Mouse (Mus musculus): ENCODE measurements around the gene Stk4.
"Not testable (repeated sequence)": the region's sequence is repeated elsewhere in the genome, so short reads cannot be mapped to it uniquely, and the experiment has no call there.

The Stk4 gene

DNA sequence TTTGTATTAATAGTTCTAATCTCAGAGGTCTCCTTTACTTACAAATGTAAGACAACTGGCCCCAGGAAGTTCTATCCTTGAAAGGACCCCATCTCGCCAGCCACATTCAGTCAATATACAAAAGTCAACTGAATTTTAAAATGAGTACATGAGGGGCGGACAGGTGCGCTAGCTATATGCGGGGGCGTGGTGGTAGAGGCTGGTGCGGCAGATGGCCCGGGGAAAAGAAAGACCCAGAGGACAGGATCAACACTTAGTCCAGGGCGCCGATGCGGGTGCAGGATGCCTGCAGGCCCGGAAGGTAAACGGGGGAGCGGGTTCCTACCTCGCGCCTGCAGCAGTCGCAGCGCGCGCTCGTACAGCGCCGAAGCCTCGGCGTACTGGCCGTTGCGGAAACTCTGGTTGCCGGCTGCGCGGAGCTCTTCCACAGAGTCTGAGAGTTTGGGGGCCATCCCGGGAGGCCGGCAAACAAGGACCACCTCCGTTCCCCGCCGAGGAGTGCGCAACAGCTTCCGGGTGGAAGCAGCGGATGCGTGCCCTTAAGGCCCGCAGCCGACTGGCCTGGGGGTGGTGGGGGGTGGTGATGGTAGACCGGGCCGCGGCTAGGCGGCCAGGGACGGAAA lies at the start of gene Stk4:
Gene Stk4 (plus strand): TSS at position 181 of the 623 bp plus-strand sequence.
- no peak for DNase-seq (ENCODE audit: low spot score)

DNA sequence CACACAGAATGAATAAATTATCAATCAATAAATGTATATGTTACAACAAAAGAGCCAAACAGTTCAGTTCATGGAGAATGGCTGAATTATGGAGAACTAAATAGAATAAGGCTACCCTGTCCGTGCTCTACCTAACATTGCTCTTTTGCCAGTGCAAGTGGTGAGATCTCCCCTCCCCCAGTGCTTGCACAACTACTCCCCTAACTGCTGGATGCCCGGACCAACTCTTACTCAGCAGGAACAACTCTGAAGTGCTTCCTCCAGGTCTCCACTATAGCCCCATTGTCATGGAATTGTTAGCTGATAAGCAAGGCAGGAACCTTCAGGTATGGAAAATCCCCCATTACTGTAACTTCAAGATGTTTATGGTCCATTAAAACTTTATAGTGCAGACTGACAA lies 48.0 kb upstream of the Stk4 start:
- no peak for DNase-seq (ENCODE audit: low spot score)

DNA sequence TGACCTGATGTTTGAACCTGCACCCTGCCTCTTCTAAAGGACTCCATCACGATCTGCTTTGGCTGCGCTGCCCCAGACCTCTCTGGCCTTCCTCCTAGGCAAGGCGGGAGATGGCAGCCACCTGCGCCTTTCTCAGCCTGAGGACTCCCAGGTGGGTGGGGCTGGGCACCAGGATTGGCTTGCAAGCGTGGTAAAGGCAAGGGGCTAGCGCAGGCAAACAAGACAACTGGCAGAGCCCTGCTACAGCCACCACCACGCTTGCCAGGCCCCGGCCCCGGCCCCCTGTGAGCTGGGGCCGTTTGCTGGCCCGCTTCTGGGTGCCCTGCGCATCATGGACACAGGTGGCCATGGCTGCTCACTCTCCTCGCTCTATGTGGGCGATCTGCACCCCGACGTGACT lies 45.0 kb upstream of the Stk4 start, which contains the start of gene Pabpc1l:
Gene Pabpc1l (plus strand): TSS at position 301 of the 400 bp plus-strand sequence.
- DNase-seq (ENCODE audit: low spot score), result no peak

DNA sequence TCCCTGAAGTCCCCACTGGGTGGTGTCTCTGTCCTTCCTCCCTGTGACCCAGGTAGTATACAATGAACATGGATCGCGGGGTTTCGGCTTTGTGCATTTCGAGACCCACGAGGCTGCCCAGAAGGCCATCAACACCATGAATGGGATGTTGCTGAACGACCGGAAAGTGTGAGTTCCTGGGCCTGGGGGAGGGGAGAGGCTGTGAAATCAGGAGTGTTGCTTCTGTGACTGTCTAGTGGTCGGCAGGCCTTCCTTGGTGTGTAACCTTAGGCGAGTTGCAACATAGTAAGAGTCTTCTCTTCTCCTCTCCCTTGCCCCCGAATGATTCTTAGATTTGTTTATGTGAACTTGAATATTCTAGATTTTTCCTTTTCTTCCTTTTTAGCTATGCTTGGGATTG lies 39.0 kb upstream of the Stk4 start:
- no peak for DNase-seq (ENCODE audit: low spot score)

DNA sequence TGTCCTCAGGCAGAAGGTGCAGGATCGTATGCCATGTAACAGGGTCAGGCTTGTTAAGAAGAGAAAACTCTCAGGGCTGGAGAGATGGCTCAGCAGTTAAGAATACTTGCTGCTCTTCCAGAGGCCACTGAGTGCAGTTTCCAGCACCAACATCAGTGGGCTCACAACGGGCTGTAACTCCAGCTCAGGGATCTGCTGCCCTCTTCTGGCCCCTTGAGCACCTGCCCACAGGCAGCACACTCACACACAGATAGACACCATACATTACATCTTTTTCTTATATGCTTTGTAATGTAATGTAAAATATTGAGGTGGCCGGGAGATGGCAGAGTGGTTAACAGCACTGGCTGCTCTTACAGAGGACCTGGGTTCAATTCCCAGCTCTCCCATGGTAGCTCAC lies 37.1 kb upstream of the Stk4 start:
- DNase-seq (ENCODE audit: low spot score), result no peak

DNA sequence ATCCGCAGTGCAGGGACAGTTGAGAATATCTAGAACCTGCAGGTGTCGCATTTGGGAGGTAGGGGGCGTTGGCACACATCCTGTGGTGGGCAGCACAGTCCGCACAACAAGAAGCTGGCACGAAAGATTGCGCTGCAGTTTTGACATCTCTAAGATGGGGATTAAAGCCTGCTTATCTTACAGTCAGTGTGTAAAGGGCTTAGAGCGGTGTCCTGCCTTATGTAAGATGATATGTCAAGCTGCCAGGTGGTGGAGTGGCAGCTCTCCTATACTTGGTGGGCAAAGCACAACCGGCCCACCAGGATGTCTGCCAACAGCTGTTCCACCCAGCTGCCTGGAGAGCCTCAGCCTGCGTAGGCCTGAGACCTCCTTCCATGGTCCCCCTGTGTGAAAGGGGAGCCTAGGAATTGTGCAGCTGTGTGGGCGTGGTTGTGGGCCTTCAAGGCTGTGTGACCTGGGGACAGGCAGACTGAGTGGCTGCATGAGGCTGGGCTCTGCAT lies 33.6 kb upstream of the Stk4 start:
- no peak for DNase-seq (ENCODE audit: low spot score)

DNA sequence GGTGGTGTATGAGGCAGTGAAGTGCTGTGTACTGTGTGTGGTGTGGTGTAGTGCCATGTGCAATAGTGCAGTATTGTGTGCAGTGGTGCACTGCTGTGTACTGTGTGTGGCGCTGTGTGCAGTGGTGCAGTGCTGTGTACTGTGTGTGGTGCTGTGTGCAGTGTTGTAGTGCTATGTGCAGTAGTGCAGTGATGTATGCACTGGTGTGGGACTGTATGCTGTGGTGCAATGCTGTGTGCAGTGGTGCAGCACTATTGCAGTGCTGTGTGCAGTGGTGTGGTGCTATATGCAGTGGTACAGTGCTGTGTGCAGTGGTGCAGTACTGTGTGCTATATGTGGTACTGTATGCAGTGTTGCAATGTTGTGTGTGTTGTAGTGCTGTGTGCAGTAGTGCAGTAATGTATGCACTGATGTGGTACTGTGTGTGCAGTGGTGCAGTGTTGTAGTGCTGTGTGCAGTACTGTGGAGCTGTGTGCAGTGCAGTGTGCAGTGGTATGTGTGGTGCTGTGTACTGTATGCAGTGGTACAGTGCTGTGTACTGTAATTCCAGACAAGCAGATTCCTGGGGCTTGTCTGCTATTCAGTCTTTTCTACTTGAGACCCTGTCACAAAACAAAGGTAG lies 31.6 kb upstream of the Stk4 start:
- DNase-seq (ENCODE audit: low spot score), result no peak

DNA sequence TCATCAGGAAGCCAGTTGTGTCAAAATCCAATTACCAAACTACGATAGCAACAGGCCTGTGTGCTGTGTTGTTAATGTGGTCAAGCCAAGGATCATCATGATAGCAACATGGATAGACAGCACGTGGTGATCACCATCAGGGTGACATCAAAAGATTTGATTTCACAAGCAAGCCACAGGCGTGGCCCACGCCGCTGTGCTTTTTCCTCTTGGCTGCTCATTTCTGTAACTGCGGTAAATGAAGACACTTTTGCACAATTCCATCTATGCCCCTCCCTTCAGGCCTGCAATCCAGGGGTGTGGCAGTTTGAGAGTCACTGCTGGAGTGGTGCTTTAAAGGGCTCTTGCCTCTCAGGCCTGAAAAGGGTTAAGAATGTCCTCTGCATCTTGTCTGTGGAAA lies 29.2 kb upstream of the Stk4 start:
- no peak for DNase-seq (ENCODE audit: low spot score)

DNA sequence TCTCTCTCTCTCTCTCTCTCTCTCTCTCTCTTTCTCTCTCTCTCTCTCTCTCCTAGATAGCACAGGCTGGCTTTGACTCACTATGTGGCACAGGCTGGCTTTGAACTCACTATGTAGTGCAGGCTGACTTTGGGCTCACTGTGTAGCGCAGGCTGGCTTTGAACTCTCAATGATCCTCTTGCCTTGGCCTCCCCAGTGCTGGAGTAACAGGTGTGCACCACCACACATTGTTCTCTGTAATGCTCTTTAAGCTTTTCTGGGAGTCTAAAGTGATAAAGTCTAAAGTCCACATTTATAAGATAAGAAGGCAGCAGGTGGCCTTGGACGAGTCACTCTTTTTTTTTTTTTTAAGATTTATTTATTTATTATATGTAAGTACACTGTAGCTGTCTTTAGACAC lies 28.6 kb upstream of the Stk4 start:
- no peak for DNase-seq (ENCODE audit: low spot score)

DNA sequence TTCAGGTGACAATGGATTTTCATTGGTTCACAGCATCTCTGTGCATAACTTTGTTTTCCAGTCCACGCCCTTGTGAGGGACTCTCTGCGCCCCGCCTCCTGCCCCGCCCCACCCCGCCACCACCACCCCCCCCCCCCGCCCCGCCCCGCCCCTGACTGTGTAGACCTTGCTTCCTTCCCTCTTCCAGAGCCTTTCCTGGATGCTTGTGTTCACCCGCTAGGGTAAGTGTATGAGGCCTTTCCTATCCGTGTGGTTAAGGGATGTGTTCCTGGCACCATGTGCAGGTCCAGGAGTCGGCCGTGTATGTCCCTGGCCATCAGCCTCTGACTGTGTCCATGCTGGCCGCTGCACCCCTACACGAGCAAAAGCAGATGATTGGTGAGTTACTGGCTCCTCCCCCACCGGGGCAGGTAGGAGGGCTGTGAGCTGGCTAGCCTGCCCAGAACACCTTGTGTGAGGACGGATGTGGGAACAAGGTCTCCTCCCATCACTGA lies 22.9 kb upstream of the Stk4 start:
- DNase-seq (ENCODE audit: low spot score), result peak; percentile 23

DNA sequence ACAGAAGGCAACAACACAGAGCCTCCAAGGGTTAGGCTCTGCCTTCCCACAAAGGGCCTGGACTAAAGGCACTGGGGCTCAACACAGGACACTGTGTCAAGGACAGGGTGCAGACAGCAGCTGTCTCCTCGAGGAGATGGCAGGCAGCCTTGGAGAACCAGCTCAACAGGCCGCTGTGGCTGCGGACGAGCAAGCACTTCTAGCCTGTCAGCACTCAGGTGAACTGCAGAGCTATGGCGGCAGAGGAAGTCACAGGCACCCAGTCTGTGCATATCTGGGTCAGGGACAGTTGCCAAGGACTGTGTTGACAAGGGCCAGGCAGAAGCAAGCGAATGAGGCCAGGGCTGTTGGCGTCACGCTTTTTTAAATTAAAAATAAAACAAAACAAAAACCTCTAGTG lies 16.4 kb upstream of the Stk4 start:
- no peak for DNase-seq (ENCODE audit: low spot score)

DNA sequence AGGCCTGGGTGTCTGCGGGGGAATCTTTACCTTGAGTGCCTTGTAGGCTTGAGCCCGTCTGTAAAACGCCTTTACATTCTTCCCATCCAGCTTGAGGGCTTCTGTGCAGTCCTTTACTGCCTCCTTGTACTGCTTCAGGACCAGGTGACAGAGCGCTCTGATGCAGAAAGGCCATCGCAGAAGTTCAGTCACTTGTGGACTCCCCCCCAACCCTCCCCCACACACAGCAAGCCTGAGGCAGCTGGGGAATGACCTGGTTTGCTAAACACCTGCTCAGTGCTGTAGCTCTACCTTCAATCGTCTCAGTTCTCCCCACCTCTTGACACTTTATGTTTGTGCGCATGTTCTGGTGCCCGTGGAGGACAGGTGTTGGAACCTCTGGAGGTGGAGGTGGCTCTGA lies 15.5 kb upstream of the Stk4 start:
- DNase-seq (ENCODE audit: low spot score), result no peak

DNA sequence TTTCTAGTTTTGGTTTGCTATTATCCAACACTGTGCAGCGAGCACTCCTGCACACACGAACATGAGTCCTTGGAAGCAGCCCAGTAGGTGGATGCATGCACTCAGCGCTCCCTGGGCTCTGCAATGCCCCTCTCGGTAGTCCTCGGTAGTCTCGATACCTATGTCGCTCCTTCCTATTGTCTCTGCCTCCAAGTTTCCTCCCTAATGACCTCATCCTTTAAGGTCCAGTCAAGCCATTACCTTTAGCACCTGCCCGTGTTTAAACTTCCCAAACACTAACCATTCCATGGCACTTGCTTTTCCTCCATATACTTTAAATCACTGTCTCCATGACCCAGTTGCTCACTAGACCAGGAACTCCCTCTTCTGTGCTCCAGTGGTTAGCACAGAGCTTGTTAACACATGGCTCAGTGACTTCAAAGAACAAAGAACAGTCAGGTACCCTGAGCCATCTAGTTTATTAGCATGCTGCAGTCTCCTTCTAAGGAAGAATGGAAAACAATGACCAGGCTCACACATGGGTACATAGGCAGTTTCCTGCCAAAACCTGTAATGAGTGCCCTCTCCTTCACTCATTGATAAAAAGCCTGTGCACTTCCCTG lies 10.4 kb upstream of the Stk4 start:
- DNase-seq (ENCODE audit: low spot score), result no peak

DNA sequence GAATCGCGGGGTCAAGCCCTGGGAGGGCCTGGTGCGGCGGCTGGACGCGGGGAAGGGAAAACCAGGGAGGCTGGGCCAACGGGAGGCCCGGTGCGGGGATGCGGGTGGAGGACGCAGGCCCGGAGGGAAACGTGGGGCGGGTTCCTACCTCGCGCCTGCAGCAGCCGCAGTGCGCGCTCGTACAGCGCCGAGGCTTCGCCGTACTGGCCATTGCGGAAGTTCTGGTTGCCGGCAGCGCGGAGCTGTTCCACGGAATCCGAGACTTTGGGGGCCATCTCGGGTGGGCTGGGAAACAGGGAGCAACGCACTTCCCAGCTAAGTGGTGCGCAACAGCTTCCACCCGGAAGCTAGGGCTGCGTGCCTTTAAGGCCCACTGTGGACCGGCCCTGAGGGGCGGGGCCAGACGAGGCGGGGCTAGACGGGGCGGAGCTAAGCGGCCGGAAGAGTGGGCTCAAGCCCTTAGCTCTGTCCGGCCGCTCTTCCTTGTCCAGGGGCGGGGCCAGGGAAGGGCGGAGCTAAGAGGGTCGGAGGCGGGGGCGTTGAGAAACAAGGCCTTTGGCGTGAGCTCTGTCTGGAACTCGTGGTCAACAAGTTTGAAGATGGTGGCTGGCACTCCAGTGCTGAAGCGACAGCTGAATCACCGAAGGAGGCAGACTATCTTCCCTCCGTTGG lies 779 bp downstream of the Stk4 start, which contains the start of gene Tomm34:
Gene Tomm34 (minus strand): TSS at position 405 of the 672 bp plus-strand sequence.
- DNase-seq (ENCODE audit: low spot score), result peak; percentile 98

DNA sequence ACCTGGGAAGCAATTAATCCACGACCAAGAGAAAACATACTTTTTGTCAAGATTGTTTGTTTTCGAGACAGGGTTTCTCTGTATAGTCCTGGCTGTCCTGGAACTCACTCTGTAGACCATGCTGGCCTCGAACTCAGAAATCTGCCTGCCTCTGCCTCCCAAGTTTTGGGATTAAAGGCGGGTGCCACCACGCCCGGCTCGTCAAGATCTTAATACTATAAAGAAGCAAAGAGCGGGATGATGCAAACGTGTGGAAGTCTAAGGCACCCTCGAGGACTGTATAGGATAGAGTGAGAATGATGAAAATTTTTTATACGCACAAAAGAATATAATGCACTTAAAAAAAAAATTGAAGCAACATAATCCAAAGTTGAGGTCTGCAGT lies 1.3 kb downstream of the Stk4 start:
- DNase-seq (ENCODE audit: low spot score), result not testable (repeated sequence)

DNA sequence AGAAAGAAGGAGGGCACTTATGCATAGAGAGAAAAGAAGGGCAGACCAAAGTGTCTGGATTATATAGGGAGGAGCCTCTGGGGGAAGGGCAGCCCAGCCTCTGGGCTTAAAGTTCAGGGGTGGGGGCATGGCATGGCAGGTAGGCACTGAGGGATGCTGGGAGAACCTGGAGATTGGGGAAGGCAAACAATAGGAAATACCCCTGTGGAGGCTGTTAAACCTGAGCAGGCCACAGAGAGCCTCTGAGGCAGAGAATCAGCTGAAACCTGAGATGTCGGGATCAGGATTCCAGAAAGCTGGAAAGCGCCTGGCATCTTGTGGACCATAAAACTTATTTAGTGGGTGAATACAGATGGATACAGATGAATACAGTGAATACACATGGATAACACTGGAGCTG lies 2.0 kb downstream of the Stk4 start:
- DNase-seq (ENCODE audit: low spot score), result no peak

DNA sequence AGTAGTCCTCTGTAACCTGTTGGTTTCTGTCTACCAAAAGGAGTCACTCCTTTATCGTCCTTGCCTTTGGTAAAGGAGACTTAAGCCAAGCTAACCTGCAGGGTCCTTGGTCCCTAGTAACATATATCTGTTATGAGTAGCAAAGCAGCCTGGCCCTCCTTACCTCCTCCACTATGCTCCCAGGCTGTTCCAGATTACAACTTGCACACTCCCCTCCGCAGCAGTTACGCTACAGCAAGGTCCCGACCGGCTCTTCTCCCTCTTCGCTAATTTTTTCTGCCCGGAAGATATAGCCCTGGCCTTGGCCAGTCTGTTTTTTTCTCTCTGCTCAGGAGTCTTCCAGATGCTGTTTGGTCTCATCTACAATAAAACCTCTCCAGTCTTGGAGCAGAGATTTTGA lies 3.0 kb downstream of the Stk4 start:
- no peak for DNase-seq (ENCODE audit: low spot score)

DNA sequence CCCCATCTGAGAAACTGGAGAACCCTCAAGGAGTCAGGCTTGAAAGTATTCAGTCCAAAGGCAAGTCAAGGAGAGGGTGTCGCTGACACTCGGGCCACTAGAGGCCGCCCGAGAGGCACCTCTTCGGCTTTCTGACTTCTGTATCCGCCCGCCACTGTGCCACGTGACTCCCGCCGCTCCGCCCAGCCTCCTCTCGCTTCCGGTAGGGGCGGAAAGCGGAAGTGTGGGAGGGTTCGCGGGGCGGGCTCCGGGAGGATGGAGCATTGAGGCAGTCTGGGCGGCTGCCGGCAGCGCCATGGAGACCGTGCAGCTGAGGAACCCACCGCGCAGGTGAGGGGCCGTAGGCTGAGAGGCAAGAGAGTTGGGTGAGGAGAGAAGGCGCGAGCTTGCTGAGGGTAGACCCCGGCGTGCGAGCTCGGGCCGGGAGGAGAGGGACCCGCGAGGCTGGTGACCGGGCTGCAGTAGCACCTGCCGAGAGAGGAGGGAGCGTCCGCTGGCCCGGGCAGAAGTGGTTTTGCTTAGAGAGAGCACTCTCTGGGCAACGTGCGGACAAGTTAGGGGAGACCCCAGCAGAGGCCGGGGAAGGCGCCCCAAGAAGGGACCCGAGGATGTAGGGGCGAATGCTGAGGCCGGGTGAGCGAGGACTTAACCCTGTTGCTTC lies 3.9 kb downstream of the Stk4 start:
- DNase-seq (ENCODE audit: low spot score), result peak; percentile 99

DNA sequence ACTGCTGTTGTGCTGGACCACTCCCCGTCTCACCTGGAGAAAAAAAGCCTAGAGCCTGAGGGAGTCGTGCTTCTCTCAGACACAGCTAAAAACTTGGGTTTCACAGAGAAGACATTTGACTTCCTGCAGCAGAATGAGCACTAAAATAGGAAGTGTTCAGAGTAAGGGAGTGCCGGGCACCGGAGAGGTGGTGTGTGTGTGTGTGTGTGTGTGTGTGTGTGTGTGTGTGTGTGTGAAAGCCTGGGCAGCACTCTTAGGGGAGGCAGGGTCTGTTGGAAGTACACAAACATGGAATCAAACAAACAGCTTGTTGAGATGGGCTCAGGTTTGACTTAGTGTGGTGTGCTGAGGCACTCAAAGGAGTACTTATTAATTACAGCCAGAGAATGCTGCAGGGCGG lies 5.0 kb downstream of the Stk4 start:
- no peak for DNase-seq (ENCODE audit: low spot score)

DNA sequence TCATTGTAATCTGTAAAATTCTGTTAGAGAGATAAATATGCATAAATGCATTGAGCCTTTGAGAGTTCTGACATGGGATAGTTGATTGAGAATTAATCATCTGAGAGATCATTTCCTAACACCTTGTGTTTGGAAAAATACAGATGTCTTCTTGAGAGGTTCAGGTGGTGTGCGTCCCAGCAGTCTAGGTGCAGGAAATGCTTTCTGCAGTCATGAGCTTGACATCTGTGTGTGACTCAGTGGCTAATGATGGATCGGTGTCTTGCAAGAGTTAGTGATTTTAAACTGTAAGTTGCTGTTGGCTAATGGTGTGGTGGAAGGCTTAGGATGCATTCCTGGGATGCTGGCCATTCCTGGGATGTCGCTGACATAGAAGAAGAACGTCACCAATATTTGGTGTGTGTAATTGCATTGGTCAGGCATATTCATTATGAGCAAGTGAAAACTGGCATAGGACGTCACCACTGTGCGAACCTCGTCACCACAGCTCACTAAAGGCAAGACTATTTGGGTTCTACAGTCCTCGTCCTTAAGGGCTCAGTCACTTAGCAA lies 6.8 kb downstream of the Stk4 start:
- DNase-seq (ENCODE audit: low spot score), result no peak

DNA sequence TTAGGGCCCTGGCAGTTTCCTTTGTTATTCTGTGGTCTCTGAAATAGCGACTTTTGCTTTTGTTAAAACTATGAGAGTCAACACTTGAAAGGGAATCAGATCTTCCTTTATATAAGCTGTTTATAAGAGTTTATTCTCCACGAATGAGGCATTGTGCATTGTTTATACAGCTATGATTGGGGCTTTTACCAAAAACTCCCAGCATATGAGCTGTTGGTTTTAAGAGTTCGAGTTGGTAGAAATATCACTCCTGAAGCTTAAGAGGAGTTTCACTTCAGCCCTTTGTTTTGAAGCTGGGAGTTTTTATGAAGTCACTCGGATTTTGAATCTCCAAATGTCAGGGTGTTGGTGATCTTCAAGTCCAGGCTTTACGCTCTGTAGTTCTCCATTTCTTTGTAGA lies 7.8 kb downstream of the Stk4 start:
- no peak for DNase-seq (ENCODE audit: low spot score)

DNA sequence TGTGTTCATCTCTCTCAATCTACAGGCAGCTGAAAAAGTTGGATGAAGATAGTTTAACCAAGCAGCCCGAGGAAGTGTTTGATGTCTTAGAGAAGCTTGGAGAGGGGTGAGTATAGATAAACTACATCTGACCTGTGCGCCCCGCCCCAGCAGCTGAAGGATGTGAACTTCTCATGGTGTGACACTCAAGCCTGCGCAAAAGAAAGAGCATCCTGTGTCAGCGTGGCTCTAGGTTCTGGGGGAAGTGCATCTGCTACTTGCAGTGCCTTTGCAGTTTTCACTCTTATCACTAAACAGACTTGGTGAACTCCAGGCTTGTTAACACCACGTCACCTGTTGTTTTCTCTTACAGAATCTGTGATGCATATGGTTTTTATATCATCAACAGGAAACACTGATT lies 9.4 kb downstream of the Stk4 start:
- no peak for DNase-seq (ENCODE audit: low spot score)

Measured in embryo, embryonic 10.5 days (tissue).